Mouse (Mus musculus) megakaryocyte, embryonic 14.5 days (primary cell): Measurements from ENCODE around the gene Gtsf1.

Experiments used
- FLI1 ChIP-seq: IDR thresholded peaks from 2 replicates; pipeline ENCODE4 v1.6.1; 2012; ENCODE audit warnings: low read length, inconsistent platforms, mixed read lengths
- GATA1 ChIP-seq: IDR thresholded peaks from 3 replicates; pipeline ENCODE4 v1.6.1; 2012; ENCODE audit warnings: mixed read lengths, low read length, inconsistent platforms, borderline replicate concordance

- TF ChIP-seq GATA1 (no peak), FLI1 (no peak)
These were observed at the start of gene Gtsf1 for GRCm38 (mm10) chr15:103430241-103430640.
